Mouse (Mus musculus) liver, postnatal 0 days (tissue): ENCODE results near the gene a. TPM values are rescaled to one million over a fixed set of nuclear protein-coding genes. Genes with fewer than 3 reads are reported as not detected.
A peak's percentile ranks its signal among the peaks of the same experiment; 100 is the strongest.
"Not testable (repeated sequence)": the region's sequence is repeated elsewhere in the genome, so short reads cannot be mapped to it uniquely, and the experiment has no call there.

Experiments used
- ATAC-seq: fragments of 200-750 bp; cut with Nextera tagmentation; 2 replicates; pipeline ENCODE4 v1.8.0; 2017; ENCODE audit warnings: mild to moderate bottlenecking, moderate library complexity
- DNase-seq: peaks from one replicate; pipeline ENCODE4 v3.0.0-alpha.2; 2016
- H3K27ac ChIP-seq: fragments of 300-500 bp; sonication (generic); 2 replicates; pipeline ENCODE4 v1.5.1; 2014; ENCODE audit warnings: antibody characterized with exemption, moderate library complexity, mild to moderate bottlenecking, low read depth
- H3K27me3 ChIP-seq: fragments of 300-500 bp; sonication (generic); 2 replicates; pipeline ENCODE4 v1.6.1; 2014; ENCODE audit warnings: low read length, control low read depth, mixed read lengths; ENCODE audit not compliant: insufficient read depth
- H3K36me3 ChIP-seq: fragments of 300-500 bp; sonication (generic); replicated peaks from 2 replicates; pipeline ENCODE4 v1.6.1; 2014; ENCODE audit warnings: mild to moderate bottlenecking, control low read depth, low read length, moderate library complexity, mixed read lengths; ENCODE audit not compliant: insufficient read depth
- H3K4me1 ChIP-seq: fragments of 300-500 bp; sonication (generic); 2 replicates; pipeline ENCODE4 v1.6.1; 2014; ENCODE audit warnings: antibody characterized with exemption, mild to moderate bottlenecking, control low read depth; ENCODE audit not compliant: insufficient read depth
- H3K4me2 ChIP-seq: fragments of 300-500 bp; sonication (generic); 2 replicates; pipeline ENCODE4 v1.6.1; 2014; ENCODE audit warnings: low read depth, mild to moderate bottlenecking, low read length, moderate library complexity, mixed read lengths
- H3K4me3 ChIP-seq: fragments of 300-500 bp; sonication (generic); 2 replicates; pipeline ENCODE4 v1.5.1; 2014; ENCODE audit warnings: low read depth, low read length
- H3K9ac ChIP-seq: fragments of 300-500 bp; sonication (generic); replicated peaks from 2 replicates; pipeline ENCODE4 v1.6.1; 2014; ENCODE audit warnings: mild to moderate bottlenecking, moderate library complexity
- H3K9me3 ChIP-seq: fragments of 300-500 bp; sonication (generic); 2 replicates; pipeline ENCODE4 v1.6.1; 2016; ENCODE audit warnings: mild to moderate bottlenecking, control low read depth, low read length, mixed read lengths
- CTCF ChIP-seq: sonication (generic); IDR thresholded peaks from 2 replicates; pipeline ENCODE4 v1.5.1; 2016; ENCODE audit warnings: antibody characterized with exemption, low read depth
- EP300 ChIP-seq: IDR thresholded peaks from 2 replicates; pipeline ENCODE4 v1.6.1; 2016; ENCODE audit warnings: antibody characterized with exemption, low read depth, mild to moderate bottlenecking
- WGBS: fragments of 180-500 bp; shearing (Covaris S2); extraction: QIAGEN DNeasy Blood & Tissue Kit; methylation state at CpG from one replicate; pipeline ENCODE4 v1.1.7; 2014; ENCODE audit not compliant: insufficient replicate concordance; 5-methylcytosine and 5-hydroxymethylcytosine counted together
- polyA plus RNA-seq: library from polyadenylated mRNA; unstranded; fragments of >200 nt; fragmentation: Nextera tagmentation; extraction: Ambion mirVana; gene quantifications from 2 replicates; pipeline ENCODE4 v1.2.1, GENCODE M21; 2015

Gene a
- polyA plus RNA-seq, 1 experiment from 2014 or later = not detected

DNA sequence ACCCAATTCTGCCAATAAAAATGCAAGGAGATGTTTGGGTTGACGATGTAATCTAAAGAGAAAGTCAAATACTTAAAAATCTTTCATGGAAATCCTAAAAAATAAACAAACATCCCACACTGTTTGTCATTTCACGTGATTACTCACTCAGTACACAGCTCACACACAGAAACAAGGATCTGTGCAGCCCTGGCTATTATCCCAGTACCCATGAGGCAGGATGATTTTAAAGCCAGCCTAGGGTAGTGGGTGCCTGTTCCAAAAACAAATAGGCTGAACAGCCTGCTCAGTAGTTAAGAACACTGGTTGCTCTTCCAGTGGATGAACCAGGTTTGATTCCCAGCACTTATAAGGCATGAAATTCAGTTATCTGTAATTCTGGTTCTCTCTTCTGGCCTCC is 85.4 kb downstream of the a start:
- no peak overlapping the region for H3K4me3 ChIP-seq
- 68% methylated on average over 2 of the region's 2 CpGs for WGBS
- no peaks in the 10 kb centered on the region for H3K27me3 ChIP-seq
- TF ChIP-seq CTCF = no peak
- TF ChIP-seq EP300 = no peak
- no peaks in the 10 kb centered on the region for H3K4me1 ChIP-seq
- no peak overlapping the region for H3K9ac ChIP-seq
- 0 out of 2 replicates have a peak, but pooled peaks have one; percentile 27 for ATAC-seq
- no peaks in the 10 kb centered on the region for H3K9me3 ChIP-seq
- no peak overlapping the region for H3K27ac ChIP-seq
- no peak overlapping the region for H3K4me2 ChIP-seq
- DNase-seq = no peak
- H3K36me3 ChIP-seq = peaks cover 63% of the 10 kb centered on the region

DNA sequence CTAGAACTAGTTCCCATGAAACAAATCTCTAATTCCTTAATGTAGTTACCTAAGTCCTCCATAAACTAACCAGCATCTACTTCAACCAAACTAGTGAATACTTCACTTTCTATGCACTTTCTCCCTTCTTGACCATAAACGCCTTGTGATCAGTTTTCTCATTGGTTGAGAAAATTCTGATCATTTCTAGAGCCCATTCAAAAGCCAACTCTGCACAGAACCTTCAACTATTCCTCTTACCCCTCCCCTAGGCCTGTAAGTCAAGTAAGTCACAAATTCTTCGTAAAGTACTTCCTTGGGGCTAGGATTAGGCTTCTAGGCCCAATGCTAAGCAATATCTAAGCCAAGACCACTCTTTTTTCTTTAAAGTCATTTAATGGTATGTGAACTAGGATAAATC is 100.4 kb downstream of the a start:
- peaks cover 15% of the 10 kb centered on the region for H3K36me3 ChIP-seq
- H3K27ac ChIP-seq = peak overlapping the region; percentile 95
- no peak for ATAC-seq
- no peaks in the 10 kb centered on the region for H3K27me3 ChIP-seq
- no peak for TF ChIP-seq EP300
- no peak for TF ChIP-seq CTCF
- peak overlapping the region; percentile 96 for H3K9ac ChIP-seq
- no peak for DNase-seq
- H3K4me1 ChIP-seq = peaks cover 15% of the 10 kb centered on the region
- H3K4me2 ChIP-seq = peak overlapping the region; percentile 86
- 2% methylated on average over 2 of the region's 2 CpGs for WGBS
- H3K4me3 ChIP-seq = peak overlapping the region; percentile 84
- no peaks in the 10 kb centered on the region for H3K9me3 ChIP-seq

DNA sequence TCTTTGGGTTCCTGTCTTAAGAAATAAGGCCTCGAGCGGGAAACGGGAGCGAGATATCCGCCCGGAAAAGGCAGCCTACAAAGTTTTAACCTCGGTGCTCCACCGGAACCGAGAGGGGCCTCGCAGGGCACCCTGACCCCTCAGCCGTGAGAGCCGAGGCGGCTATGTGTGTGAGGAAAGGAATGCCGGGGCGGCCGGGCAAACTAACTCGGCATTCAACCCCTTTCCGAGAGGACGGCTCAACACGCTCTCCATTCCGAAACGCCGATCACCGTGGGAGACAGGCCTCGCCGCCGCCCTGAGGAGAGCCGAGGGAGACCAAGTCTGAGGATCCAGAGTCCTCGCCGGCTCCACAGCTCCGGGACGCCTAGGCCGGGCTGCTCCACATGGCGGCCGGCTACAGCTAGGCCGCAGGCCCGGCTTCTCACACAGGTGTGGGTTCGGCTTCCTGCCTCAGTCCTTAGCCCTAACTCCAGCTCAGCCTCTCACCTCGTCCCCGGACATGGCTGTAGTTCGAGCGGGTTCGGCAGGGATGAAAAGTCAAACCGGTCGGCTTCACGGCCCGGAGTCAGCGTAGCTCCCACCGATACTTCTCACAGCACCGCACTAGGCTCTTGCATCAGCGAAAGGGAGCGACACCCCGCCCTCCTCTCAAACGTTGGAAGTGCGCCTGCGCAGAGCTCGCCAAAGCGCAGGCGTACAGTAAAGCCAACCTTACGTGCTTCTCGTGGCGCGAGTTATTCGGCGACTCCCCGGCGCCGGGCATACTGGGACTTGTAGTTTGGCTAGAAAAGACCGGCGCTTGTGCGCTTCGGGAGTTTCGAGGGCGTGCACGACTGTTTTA is 101.2 kb downstream of the a start, which contains the start of gene Eif2s2:
Eif2s2 (minus strand) TSS at position 735 of the 844 bp plus-strand sequence.
- under 1% methylated on average over 75 of the region's 75 CpGs for WGBS

DNA sequence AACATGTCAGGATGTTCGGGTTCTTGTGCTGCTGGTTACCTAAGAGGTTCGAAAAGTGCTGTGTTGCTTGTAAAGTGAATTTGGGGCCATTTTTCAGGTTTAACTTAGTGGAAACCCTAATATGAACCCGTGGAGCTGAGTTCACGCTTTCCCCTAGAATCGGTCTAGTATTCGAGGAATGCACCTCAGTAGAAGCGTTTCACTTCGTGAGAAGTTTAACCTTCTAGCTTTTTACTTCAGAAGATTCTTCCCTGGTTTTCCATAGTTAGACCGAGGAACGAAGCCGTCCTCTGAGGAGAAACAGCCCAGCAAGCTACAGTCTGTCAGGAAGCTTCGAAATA is 101.8 kb downstream of the a start:
- H3K4me3 ChIP-seq = peak overlapping the region; percentile 84
- peak overlapping the region; percentile 61 for H3K9ac ChIP-seq
- 8% methylated on average over 12 of the region's 12 CpGs for WGBS
- H3K27me3 ChIP-seq = no peaks in the 10 kb centered on the region
- H3K9me3 ChIP-seq = no peaks in the 10 kb centered on the region
- TF ChIP-seq CTCF (no peak), EP300 (no peak)
- DNase-seq (no peak), ATAC-seq (no peak; the same call in none of the 2 replicates)
- peaks cover 4% of the 10 kb centered on the region; the same call in 1 of the 2 replicates for H3K36me3 ChIP-seq
- H3K27ac ChIP-seq = no peak overlapping the region
- peaks cover 15% of the 10 kb centered on the region for H3K4me1 ChIP-seq
- peak overlapping the region; percentile 86 for H3K4me2 ChIP-seq

More for the DNA sequence above, 101.2 kb downstream of the a start, which contains the start of gene Eif2s2:
- peak within 1 kb of the TSS; percentile 95 for H3K27ac ChIP-seq
- H3K4me2 ChIP-seq = peak within 1 kb of the TSS; percentile 86
- H3K27me3 ChIP-seq = no peaks in the 10 kb centered on the region
- H3K9me3 ChIP-seq = no peaks in the 10 kb centered on the region
- peak within 1 kb of the TSS; percentile 84 for H3K4me3 ChIP-seq
- no peak for TF ChIP-seq EP300
- 0 out of 2 replicates have a peak, but pooled peaks have one; percentile 1 for TF ChIP-seq CTCF
- H3K4me1 ChIP-seq = peaks cover 15% of the 10 kb centered on the region
- DNase-seq (peak; percentile 96), ATAC-seq (peak; percentile 99)
- H3K9ac ChIP-seq = peak within 1 kb of the TSS; percentile 96
- peaks cover 7% of the 10 kb centered on the region; the same call in 1 of the 2 replicates for H3K36me3 ChIP-seq

DNA sequence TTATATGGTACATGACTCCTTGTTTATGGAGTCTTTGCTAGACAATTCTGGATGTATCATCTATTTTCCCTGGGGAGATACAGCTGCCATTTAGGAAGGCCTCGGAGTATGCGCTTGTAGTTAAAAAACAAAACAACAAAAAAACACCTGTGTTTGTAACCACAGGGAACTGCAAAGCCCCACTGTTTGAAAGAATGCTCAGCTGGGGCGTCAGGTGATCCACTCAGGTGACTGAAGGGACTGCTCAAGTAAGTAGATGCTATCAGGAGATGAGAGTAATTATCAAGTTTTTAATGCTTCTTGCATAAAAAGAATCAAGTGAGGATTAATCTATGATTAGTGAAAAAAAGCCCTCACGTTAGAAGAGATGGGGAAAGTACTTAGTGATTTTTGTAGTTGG is 102.3 kb downstream of the a start:
- no peak for ATAC-seq
- DNase-seq = no peak
- TF ChIP-seq CTCF (no peak), EP300 (no peak)
- Histone ChIP-seq H3K27me3 (no peaks in the 10 kb centered on the region), H3K36me3 (no peaks in the 10 kb centered on the region), H3K4me2 (peak overlapping the region; percentile 86), H3K9ac (no peak overlapping the region), H3K4me1 (peaks cover 15% of the 10 kb centered on the region), H3K9me3 (no peaks in the 10 kb centered on the region), H3K27ac (no peak overlapping the region), H3K4me3 (0 out of 2 replicates have a peak overlapping the region, but pooled peaks have one; percentile 84)
- WGBS = 74% methylated on average over 4 of the region's 4 CpGs

DNA sequence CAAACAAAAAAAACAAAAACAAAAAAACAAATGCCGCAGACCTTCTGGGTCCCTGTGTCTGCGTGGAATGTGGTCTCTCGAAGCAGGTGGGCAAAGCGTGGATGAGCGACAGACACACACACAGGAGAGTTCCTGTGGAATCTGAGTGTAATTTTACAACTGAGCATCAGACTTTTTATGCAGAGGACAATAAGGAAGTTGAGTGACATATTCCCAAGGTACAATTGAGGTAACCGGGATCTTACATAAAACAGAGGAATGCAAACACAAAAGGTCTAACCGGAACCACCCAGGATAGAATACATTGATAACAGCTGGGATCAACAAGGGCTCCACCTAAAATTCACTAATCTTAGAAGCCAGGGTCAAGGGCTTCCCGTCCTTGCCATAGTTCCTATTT is 107.8 kb downstream of the a start:
- not testable (repeated sequence) for H3K4me2 ChIP-seq, H3K9ac ChIP-seq, H3K27me3 ChIP-seq, H3K4me1 ChIP-seq, DNase-seq, H3K9me3 ChIP-seq, H3K27ac ChIP-seq, H3K4me3 ChIP-seq, ATAC-seq, H3K36me3 ChIP-seq
- 73% methylated on average over 8 of the region's 8 CpGs for WGBS

DNA sequence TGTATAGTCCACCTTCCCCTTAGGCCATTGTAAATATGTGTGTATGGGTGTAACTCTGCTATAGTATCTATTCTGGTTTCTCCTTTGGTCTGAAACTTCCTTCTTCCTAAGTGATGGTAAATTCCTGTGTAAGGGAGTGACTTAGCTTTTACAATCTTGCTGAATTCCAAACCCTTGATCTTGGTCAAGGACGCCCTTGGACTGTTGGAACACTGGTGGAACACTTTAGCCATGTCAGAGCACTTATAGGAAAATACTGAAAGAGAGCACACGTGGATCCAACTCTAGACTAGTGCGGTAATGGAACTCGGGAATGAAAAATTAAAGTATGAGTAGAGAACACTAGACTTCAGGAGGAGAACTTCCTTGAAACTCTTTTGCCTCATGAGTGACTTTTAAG is 108.2 kb downstream of the a start:
- not testable (repeated sequence) for H3K9ac ChIP-seq, H3K9me3 ChIP-seq, H3K4me1 ChIP-seq, H3K36me3 ChIP-seq, H3K4me2 ChIP-seq, H3K4me3 ChIP-seq, H3K27me3 ChIP-seq, H3K27ac ChIP-seq, ATAC-seq, DNase-seq
- WGBS = 66% methylated on average over 4 of the region's 4 CpGs
